Mouse (Mus musculus) hindbrain, embryonic 11.5 days (tissue): ENCODE results near the gene Art2b. TPM values are rescaled to one million over a fixed set of nuclear protein-coding genes. Genes with fewer than 3 reads are reported as not detected.

ENCODE experiments used
- ATAC-seq: fragments of 200-750 bp; cut with Nextera tagmentation; 2 replicates; pipeline ENCODE4 v1.8.0; 2017; ENCODE audit warnings: mild to moderate bottlenecking, moderate TSS enrichment, moderate library complexity; ENCODE audit not compliant: low FRiP score
- DNase-seq: peaks from one replicate; pipeline ENCODE4 v3.0.0-alpha.2; 2015; ENCODE audit warnings: low spot score
- H3K27ac ChIP-seq: fragments of 300-500 bp; sonication (generic); 2 replicates; pipeline ENCODE4 v1.5.1; 2014; ENCODE audit warnings: mild to moderate bottlenecking, low read depth, low read length
- H3K27me3 ChIP-seq: fragments of 300-500 bp; sonication (generic); 2 replicates; pipeline ENCODE4 v1.6.1; 2014; ENCODE audit warnings: mild to moderate bottlenecking, low read length, moderate library complexity, mixed read lengths; ENCODE audit not compliant: control insufficient read depth, insufficient read depth
- H3K36me3 ChIP-seq: fragments of 300-500 bp; sonication (generic); 2 replicates; pipeline ENCODE4 v1.6.1; 2014; ENCODE audit warnings: mild to moderate bottlenecking, low read length, moderate library complexity, mixed read lengths; ENCODE audit not compliant: control insufficient read depth, insufficient read depth
- H3K4me1 ChIP-seq: fragments of 300-500 bp; sonication (generic); replicated peaks from 2 replicates; pipeline ENCODE4 v1.6.1; 2014; ENCODE audit warnings: low read length, mixed read lengths; ENCODE audit not compliant: control insufficient read depth, insufficient read depth
- H3K4me2 ChIP-seq: fragments of 300-500 bp; sonication (generic); replicated peaks from 2 replicates; pipeline ENCODE4 v1.6.1; 2014; ENCODE audit warnings: mild to moderate bottlenecking, low read depth, low read length
- H3K4me3 ChIP-seq: fragments of 300-500 bp; sonication (generic); 2 replicates; pipeline ENCODE4 v1.5.1; 2014; ENCODE audit warnings: low read depth, low read length
- H3K9ac ChIP-seq: fragments of 300-500 bp; sonication (generic); 2 replicates; pipeline ENCODE4 v1.6.1; 2014; ENCODE audit warnings: low read depth, low read length
- H3K9me3 ChIP-seq: fragments of 300-500 bp; sonication (generic); 2 replicates; pipeline ENCODE4 v1.6.1; 2016; ENCODE audit warnings: low read length; ENCODE audit not compliant: control insufficient read depth
- WGBS: fragments of 180-500 bp; shearing (Covaris S2); extraction: QIAGEN DNeasy Blood & Tissue Kit; methylation state at CpG from one replicate; pipeline ENCODE4 v1.1.7; 2014; 5-methylcytosine and 5-hydroxymethylcytosine counted together
- polyA plus RNA-seq: library from polyadenylated mRNA; unstranded; fragments of >200 nt; fragmentation: Nextera tagmentation; extraction: Ambion mirVana; gene quantifications from 2 replicates; pipeline ENCODE4 v1.2.1, GENCODE M21; 2014

Gene Art2b
- polyA plus RNA-seq, 1 experiment from 2014 or later = not detected

DNA sequence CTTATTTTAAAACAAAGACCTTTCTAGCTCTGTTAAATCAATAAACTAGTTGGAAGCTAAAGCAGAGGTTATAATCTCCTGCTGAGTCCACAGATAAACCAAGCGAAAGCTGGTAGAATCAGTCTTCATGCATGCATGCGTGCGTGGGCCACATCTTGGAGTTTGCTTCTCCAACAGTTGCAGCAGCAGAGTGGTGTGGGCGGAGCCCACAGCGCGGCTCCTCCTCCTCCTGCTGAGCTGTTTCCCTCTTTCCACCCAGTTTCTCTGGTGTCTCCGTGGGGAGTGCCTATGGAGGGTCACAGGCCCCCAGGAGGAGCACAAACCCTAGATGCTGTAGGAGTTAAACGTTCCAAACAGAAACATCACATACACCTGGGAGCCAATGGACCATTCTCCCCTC, 47.9 kb downstream of the Art2b start:
- Histone ChIP-seq H3K4me1 (no peaks in the 10 kb centered on the region), H3K27ac (no peak overlapping the region), H3K9ac (no peak overlapping the region), H3K4me2 (no peak overlapping the region), H3K27me3 (no peaks in the 10 kb centered on the region), H3K4me3 (no peak overlapping the region), H3K9me3 (no peaks in the 10 kb centered on the region), H3K36me3 (no peaks in the 10 kb centered on the region)
- ATAC-seq (no peak), DNase-seq (no peak)
- 43% methylated on average over 8 of the region's 8 CpGs for WGBS

DNA sequence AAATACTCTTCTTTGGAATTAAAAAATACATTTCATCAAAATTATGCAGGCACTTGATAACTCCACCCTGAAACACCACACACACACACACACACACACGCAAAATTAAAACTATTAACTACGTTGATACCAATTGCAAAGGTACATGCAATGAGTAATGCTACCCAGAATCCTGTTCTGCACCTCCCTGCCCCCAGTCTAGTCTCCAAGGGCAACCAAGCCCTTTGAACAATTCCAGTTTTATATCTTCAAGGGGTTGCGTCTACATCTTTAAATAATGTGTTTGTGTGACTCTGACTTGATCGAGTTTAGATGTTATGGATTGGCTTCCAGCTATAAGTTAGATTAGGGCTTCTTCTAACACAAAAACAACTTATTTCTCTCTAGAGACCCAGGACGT, 49.9 kb downstream of the Art2b start:
- no peak overlapping the region for H3K9ac ChIP-seq
- no peak for ATAC-seq
- H3K27ac ChIP-seq = no peak overlapping the region
- H3K4me1 ChIP-seq = no peaks in the 10 kb centered on the region
- DNase-seq = no peak
- 74% methylated on average over 5 of the region's 5 CpGs for WGBS
- no peak overlapping the region for H3K4me2 ChIP-seq
- no peak overlapping the region for H3K4me3 ChIP-seq
- H3K9me3 ChIP-seq = no peaks in the 10 kb centered on the region
- H3K36me3 ChIP-seq = no peaks in the 10 kb centered on the region
- H3K27me3 ChIP-seq = no peaks in the 10 kb centered on the region

DNA sequence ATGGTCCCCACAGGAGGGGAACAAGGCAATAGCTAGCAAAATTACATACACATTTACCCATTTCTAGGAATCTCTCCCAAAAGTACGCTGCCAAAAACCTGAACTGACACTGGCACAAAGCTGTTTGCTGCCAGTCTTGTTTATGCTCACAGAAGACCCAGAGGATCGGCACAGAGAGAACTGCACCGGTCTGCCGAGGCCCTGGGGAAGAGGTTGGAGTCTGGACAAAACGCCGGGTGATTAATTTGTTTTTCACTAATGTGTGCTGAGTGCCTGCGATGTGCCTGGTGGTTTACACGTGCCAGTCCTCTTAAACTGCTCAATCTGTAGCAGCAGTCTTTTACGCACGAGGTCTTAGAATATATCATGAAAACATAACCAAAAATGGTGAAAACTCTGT, 50.3 kb downstream of the Art2b start:
- DNase-seq (no peak), ATAC-seq (no peak)
- Histone ChIP-seq H3K9ac (no peak overlapping the region), H3K27me3 (no peaks in the 10 kb centered on the region), H3K4me2 (no peak overlapping the region), H3K9me3 (no peaks in the 10 kb centered on the region), H3K36me3 (no peaks in the 10 kb centered on the region), H3K4me3 (no peak overlapping the region), H3K4me1 (no peaks in the 10 kb centered on the region), H3K27ac (no peak overlapping the region)
- 69% methylated on average over 10 of the region's 10 CpGs for WGBS

DNA sequence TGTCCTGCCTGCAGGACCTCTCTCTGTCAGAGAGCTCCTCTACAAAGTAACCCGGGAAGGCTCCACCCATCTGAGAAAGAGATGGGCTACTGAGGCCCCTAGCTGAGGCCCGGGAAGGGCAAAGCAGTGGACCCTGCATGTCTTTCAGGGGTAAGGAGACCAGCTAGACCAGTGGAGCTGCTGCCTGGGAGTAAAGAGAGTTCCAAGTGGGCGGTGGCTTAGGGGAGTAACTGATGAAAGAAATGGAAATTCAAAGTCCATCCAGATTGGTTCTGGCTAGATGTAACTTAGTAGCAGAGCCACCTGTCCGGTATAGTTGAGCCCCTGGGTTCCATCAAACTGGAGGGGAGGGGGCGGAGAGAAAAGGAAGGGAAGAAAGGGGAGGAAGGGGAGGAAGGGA, 51.0 kb downstream of the Art2b start:
- Histone ChIP-seq H3K27me3 (no peaks in the 10 kb centered on the region), H3K4me3 (no peak overlapping the region), H3K4me1 (no peaks in the 10 kb centered on the region), H3K4me2 (no peak overlapping the region), H3K27ac (no peak overlapping the region), H3K36me3 (no peaks in the 10 kb centered on the region), H3K9ac (no peak overlapping the region), H3K9me3 (no peaks in the 10 kb centered on the region)
- 33% methylated on average over 5 of the region's 5 CpGs for WGBS
- ATAC-seq (no peak), DNase-seq (no peak)

Other genes with a start within 250 kb of the Art2b start
- 13.9 and 14.2 TPM in 2 replicates for gene Arap1, start 237.5 kb downstream of the Art2b start, polyA plus RNA-seq
- gene Gm45837, start 174.7 kb downstream of the Art2b start, polyA plus RNA-seq = 0.99 TPM in 1 of 2 replicates, not detected in the other
- gene Pde2a, start 163.9 kb downstream of the Art2b start, polyA plus RNA-seq = 14.4 and 17.8 TPM in 2 replicates
- gene Clpb, start 78.0 kb upstream of the Art2b start, polyA plus RNA-seq = 29.4 and 34.1 TPM in 2 replicates
- 5.2 and 6.3 TPM in 2 replicates for gene Phox2a, start 232.7 kb upstream of the Art2b start, polyA plus RNA-seq